Mouse (Mus musculus) thymus, postnatal 14 days (tissue): ENCODE results near the gene Znhit1.
"Not testable (repeated sequence)": the region's sequence is repeated elsewhere in the genome, so short reads cannot be mapped to it uniquely, and the experiment has no call there.

Experiments
- DNase-seq: peaks from one replicate; pipeline ENCODE4 v3.0.0; 2021

Gene Znhit1

GRCm38 (mm10) chr5:136950521-136950920, 37.3 kb downstream of the Znhit1 start:
- DNase-seq, result no peak

- DNase-seq, result not testable (repeated sequence)
Observed at GRCm38 (mm10) chr5:136949551-136950336, 38.1 kb downstream of the Znhit1 start.

- DNase-seq, result no peak
Observed at GRCm38 (mm10) chr5:136947874-136948273, 39.9 kb downstream of the Znhit1 start.

GRCm38 (mm10) chr5:136945084-136945483, 42.7 kb downstream of the Znhit1 start:
- DNase-seq, result no peak

GRCm38 (mm10) chr5:136943382-136943781, 44.4 kb downstream of the Znhit1 start:
- no peak for DNase-seq

GRCm38 (mm10) chr5:136942781-136943180, 45.0 kb downstream of the Znhit1 start:
- DNase-seq, result no peak

GRCm38 (mm10) chr5:136940845-136941560, 46.8 kb downstream of the Znhit1 start:
- DNase-seq, result no peak

- not testable (repeated sequence) for DNase-seq
Observed at GRCm38 (mm10) chr5:136940029-136940428, 47.8 kb downstream of the Znhit1 start.

- peak; percentile 53 for DNase-seq
Observed at GRCm38 (mm10) chr5:136939284-136939683, 48.5 kb downstream of the Znhit1 start.

GRCm38 (mm10) chr5:136937621-136938020, 50.2 kb downstream of the Znhit1 start:
- no peak for DNase-seq

- DNase-seq, result no peak
Observed at GRCm38 (mm10) chr5:136936750-136937149, 51.1 kb downstream of the Znhit1 start.

GRCm38 (mm10) chr5:136935905-136936695, 51.7 kb downstream of the Znhit1 start:
- DNase-seq, result peak; percentile 14

- DNase-seq, result no peak
Observed at GRCm38 (mm10) chr5:136933930-136934329, 53.9 kb downstream of the Znhit1 start.

GRCm38 (mm10) chr5:136932956-136933355, 54.9 kb downstream of the Znhit1 start:
- DNase-seq, result no peak
